Mouse (Mus musculus): ENCODE data around the gene Acpp. TPM values are rescaled to one million over a fixed set of nuclear protein-coding genes. Genes with fewer than 3 reads are reported as not detected.
A peak's percentile ranks its signal among the peaks of the same experiment; 100 is the strongest.

Gene Acpp
- polyA plus RNA-seq, 1 experiment, result 3.1 TPM

DNA sequence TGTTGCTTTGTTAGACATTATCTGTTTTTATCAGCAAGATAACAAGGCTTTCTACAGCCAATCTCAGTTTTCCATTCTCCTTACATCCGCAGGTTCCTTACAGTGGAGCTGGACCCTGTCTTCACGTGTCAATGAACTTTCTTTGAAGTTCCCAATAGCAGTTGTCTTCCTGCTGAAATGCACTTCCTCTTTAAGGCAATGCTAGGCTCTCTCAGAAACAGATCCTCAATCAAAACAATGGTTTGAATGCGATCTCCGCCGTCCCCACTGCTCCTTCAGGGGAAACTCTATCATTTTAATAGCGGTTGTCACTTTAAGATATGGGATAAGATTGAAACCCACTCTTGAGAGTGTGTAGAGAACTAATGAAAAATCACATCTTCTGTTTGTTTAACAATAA lies 52.6 kb downstream of the Acpp start:
- Histone ChIP-seq H3K27me3 (ENCODE audit: control insufficient read depth, insufficient read depth, low read length, poor library complexity, severe bottlenecking) (no peaks in the 10 kb centered on the region), H3K9me3 (replicated peaks; ENCODE audit: control insufficient read depth, insufficient read depth, low read length, poor library complexity, severe bottlenecking) (no peaks in the 10 kb centered on the region), H3K4me1 (ENCODE audit: control insufficient read depth, insufficient read depth, low read length) (peaks cover 2% of the 10 kb centered on the region), H3K4me3 (ENCODE audit: low read depth, low read length) (no peak overlapping the region), H3K9ac (ENCODE audit: low read depth, poor library complexity, severe bottlenecking) (no peak overlapping the region), H3K36me3 (ENCODE audit: control insufficient read depth, insufficient read depth, low read length, poor library complexity, severe bottlenecking) (no peaks in the 10 kb centered on the region), H3K27ac (ENCODE audit: insufficient read depth, low read length) (no peak overlapping the region)
- TF ChIP-seq EP300 (IDR thresholded peaks at IDR 0.05; ENCODE audit: insufficient read depth, low read depth, low read length) (no peak), POLR2A (IDR thresholded peaks at IDR 0.05; ENCODE audit: insufficient read depth, low read length) (no peak), CTCF (IDR thresholded peaks at IDR 0.05; ENCODE audit: low read depth, low read length) (no peak)

GRCm38 (mm10) chr9:104282536-104282935 lies 55.0 kb downstream of the Acpp start:
- no peak overlapping the region for H3K4me3 ChIP-seq (ENCODE audit: low read depth, low read length)
- H3K27ac ChIP-seq (ENCODE audit: insufficient read depth, low read length), result no peak overlapping the region

GRCm38 (mm10) chr9:104281737-104282136 lies 55.8 kb downstream of the Acpp start:
- no peak overlapping the region for H3K9ac ChIP-seq (ENCODE audit: low read depth, poor library complexity, severe bottlenecking)
- H3K27ac ChIP-seq (ENCODE audit: insufficient read depth, low read length), result no peak overlapping the region
- no peaks in the 10 kb centered on the region for H3K27me3 ChIP-seq (ENCODE audit: control insufficient read depth, insufficient read depth, low read length, poor library complexity, severe bottlenecking)
- peaks cover 2% of the 10 kb centered on the region for H3K4me1 ChIP-seq (ENCODE audit: control insufficient read depth, insufficient read depth, low read length)
- TF ChIP-seq EP300 (IDR thresholded peaks at IDR 0.05; ENCODE audit: insufficient read depth, low read depth, low read length) (no peak), POLR2A (IDR thresholded peaks at IDR 0.05; ENCODE audit: insufficient read depth, low read length) (no peak), CTCF (IDR thresholded peaks at IDR 0.05; ENCODE audit: low read depth, low read length) (no peak)
- H3K4me3 ChIP-seq (ENCODE audit: low read depth, low read length), result no peak overlapping the region
- H3K9me3 ChIP-seq (replicated peaks; ENCODE audit: control insufficient read depth, insufficient read depth, low read length, poor library complexity, severe bottlenecking), result no peaks in the 10 kb centered on the region
- H3K36me3 ChIP-seq (ENCODE audit: control insufficient read depth, insufficient read depth, low read length, poor library complexity, severe bottlenecking), result no peaks in the 10 kb centered on the region

More at GRCm38 (mm10) chr9:104282536-104282935, 55.0 kb downstream of the Acpp start:
- Histone ChIP-seq H3K9ac (ENCODE audit: low read depth, poor library complexity, severe bottlenecking) (no peak overlapping the region), H3K27me3 (ENCODE audit: control insufficient read depth, insufficient read depth, low read length, poor library complexity, severe bottlenecking) (no peaks in the 10 kb centered on the region), H3K9me3 (replicated peaks; ENCODE audit: control insufficient read depth, insufficient read depth, low read length, poor library complexity, severe bottlenecking) (no peaks in the 10 kb centered on the region), H3K4me1 (ENCODE audit: control insufficient read depth, insufficient read depth, low read length) (peaks cover 2% of the 10 kb centered on the region), H3K36me3 (ENCODE audit: control insufficient read depth, insufficient read depth, low read length, poor library complexity, severe bottlenecking) (no peaks in the 10 kb centered on the region)
- TF ChIP-seq CTCF (IDR thresholded peaks at IDR 0.05; ENCODE audit: low read depth, low read length), result no peak
- TF ChIP-seq EP300 (IDR thresholded peaks at IDR 0.05; ENCODE audit: insufficient read depth, low read depth, low read length), result no peak

GRCm38 (mm10) chr9:104280725-104281495 lies 56.6 kb downstream of the Acpp start:
- Histone ChIP-seq H3K27ac (ENCODE audit: insufficient read depth, low read length) (no peak overlapping the region), H3K36me3 (ENCODE audit: control insufficient read depth, insufficient read depth, low read length, poor library complexity, severe bottlenecking) (no peaks in the 10 kb centered on the region), H3K9me3 (replicated peaks; ENCODE audit: control insufficient read depth, insufficient read depth, low read length, poor library complexity, severe bottlenecking) (no peaks in the 10 kb centered on the region), H3K9ac (ENCODE audit: low read depth, poor library complexity, severe bottlenecking) (no peak overlapping the region), H3K4me1 (ENCODE audit: control insufficient read depth, insufficient read depth, low read length) (peaks cover 2% of the 10 kb centered on the region), H3K4me3 (ENCODE audit: low read depth, low read length) (no peak overlapping the region), H3K27me3 (ENCODE audit: control insufficient read depth, insufficient read depth, low read length, poor library complexity, severe bottlenecking) (no peaks in the 10 kb centered on the region)
- TF ChIP-seq POLR2A (IDR thresholded peaks at IDR 0.05; ENCODE audit: insufficient read depth, low read length) (no peak), EP300 (IDR thresholded peaks at IDR 0.05; ENCODE audit: insufficient read depth, low read depth, low read length) (no peak), CTCF (IDR thresholded peaks at IDR 0.05; ENCODE audit: low read depth, low read length) (no peak)

DNA sequence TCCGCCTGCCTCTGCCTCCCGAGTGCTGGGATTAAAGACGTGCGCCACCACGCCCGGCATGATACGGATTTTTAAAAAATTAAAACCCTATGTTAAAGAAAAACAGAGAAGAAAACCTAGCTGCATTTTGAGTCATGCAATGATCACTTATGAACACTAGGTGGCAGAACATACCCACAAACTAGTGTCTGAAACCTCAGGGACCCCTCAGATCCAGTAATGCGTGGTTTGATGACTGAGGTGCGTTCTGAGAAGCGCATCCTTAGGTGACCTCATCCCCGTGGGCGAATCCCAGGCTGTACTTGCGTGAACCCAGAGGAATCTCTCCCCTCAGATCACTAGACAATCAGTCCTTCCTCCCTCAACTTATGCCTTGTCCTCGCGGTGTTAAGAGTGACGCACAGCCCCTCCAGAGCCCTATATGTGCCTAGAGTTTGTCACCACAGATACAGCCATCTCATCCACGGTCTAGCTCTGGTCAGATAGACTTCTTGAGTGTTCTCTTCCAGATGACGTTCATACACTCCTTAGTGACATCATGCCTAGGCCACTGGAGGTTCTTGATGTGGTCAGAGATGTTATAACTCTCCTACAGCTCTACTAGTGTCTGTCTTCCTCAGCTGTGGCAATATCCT lies 59.9 kb downstream of the Acpp start:
- Histone ChIP-seq H3K27ac (ENCODE audit: insufficient read depth, low read length) (no peak overlapping the region), H3K9ac (ENCODE audit: low read depth, poor library complexity, severe bottlenecking) (0 out of 2 replicates have a peak overlapping the region, but pooled peaks have one; percentile 6), H3K4me3 (ENCODE audit: low read depth, low read length) (no peak overlapping the region), H3K9me3 (replicated peaks; ENCODE audit: control insufficient read depth, insufficient read depth, low read length, poor library complexity, severe bottlenecking) (no peaks in the 10 kb centered on the region), H3K36me3 (ENCODE audit: control insufficient read depth, insufficient read depth, low read length, poor library complexity, severe bottlenecking) (no peaks in the 10 kb centered on the region), H3K27me3 (ENCODE audit: control insufficient read depth, insufficient read depth, low read length, poor library complexity, severe bottlenecking) (no peaks in the 10 kb centered on the region), H3K4me1 (ENCODE audit: control insufficient read depth, insufficient read depth, low read length) (peaks cover 3% of the 10 kb centered on the region)
- TF ChIP-seq CTCF (IDR thresholded peaks at IDR 0.05; ENCODE audit: low read depth, low read length) (peak; percentile 26), EP300 (IDR thresholded peaks at IDR 0.05; ENCODE audit: insufficient read depth, low read depth, low read length) (no peak)

Measured in ES-Bruce4 (cell line).